Mouse (Mus musculus) layer of hippocampus, adult 11-12 months (tissue): ENCODE measurements at regions not wholly inside any gene's neighbourhood (a gene's known extent, or its start where the extent isn't known, plus 50 kb on each side); places are given as distances from the start of the nearest gene placed in this dataset.
A peak's percentile ranks its signal among the peaks of the same experiment; 100 is the strongest.

Experiments
- DNase-seq: peaks from one replicate; pipeline ENCODE4 v3.0.0; 2022; ENCODE audit warnings: low spot score

GRCm38 (mm10) chr10:124945257-124945656 is 444.0 kb downstream of the Slc16a7 start:
- DNase-seq, result no peak

- DNase-seq, result no peak
Measured at GRCm38 (mm10) chr10:124942214-124942613, 447.1 kb downstream of the Slc16a7 start.

GRCm38 (mm10) chr10:124927218-124927617 is 462.0 kb downstream of the Slc16a7 start:
- DNase-seq, result no peak

- peak; percentile 15 for DNase-seq
Measured at GRCm38 (mm10) chr10:124900044-124900443, 489.2 kb downstream of the Slc16a7 start.

- DNase-seq, result no peak
Measured at GRCm38 (mm10) chr10:124878525-124878924, 510.7 kb downstream of the Slc16a7 start.

GRCm38 (mm10) chr10:124877706-124878105 is 511.6 kb downstream of the Slc16a7 start:
- no peak for DNase-seq

GRCm38 (mm10) chr10:124872211-124872610 is 517.1 kb downstream of the Slc16a7 start:
- DNase-seq, result no peak

- no peak for DNase-seq
Measured at GRCm38 (mm10) chr10:124842546-124843113, 546.6 kb downstream of the Slc16a7 start.

- DNase-seq, result no peak
Measured at GRCm38 (mm10) chr10:124833930-124834329, 555.3 kb downstream of the Slc16a7 start.

- DNase-seq, result no peak
Measured at GRCm38 (mm10) chr10:124803997-124804614, 585.2 kb downstream of the Slc16a7 start.
